Comparison of ENCODE assay signal across 9 mouse cellular contexts in the genomic region with DNA sequence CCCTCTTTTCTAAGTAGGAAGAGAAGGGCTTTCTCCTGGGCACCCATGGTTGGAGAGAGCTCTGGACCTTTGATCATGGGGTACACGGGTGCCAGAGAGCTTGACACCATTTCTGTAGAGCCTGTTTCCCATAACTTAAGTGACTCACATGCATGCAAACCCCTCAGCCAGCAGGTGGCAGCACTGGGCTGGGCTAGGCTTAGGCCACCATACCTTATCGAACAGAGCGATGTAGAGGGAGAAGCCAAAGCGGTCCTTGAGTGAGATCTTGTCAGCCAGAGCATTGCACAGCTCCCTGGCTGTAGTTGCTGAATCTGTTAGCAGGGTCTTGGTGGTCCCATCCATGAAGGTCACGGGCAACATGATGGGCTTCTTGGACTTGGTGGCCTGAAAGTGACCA. TPM values are rescaled to one million over a fixed set of nuclear protein-coding genes. Genes with fewer than 3 reads are reported as not detected.
DNase-seq lines count a peak whose midpoint lies in the region; ATAC-seq and TF ChIP-seq lines count a peak whose summit lies in the region.
"Had no signal": no experiment of that assay in that cellular context is flagged by ENCODE, and none has a peak within 500 bp of the region (broad histone marks: within the 10 kb centered on the region; RNA-seq: fewer than 3 reads in every experiment).

No protein-coding gene starts in this region.

- no peak overlapping the region for H3K4me3 ChIP-seq in G1E (ENCODE audit: low read depth, low read length)
- H3K4me3 ChIP-seq in forebrain, embryonic 15.5 days: no peak overlapping the region
- no peak overlapping the region for H3K4me3 ChIP-seq in hindbrain, embryonic 13.5 days
- H3K4me3 ChIP-seq: limb, embryonic 15.5 days had no signal

- TF ChIP-seq CTCF in G1E (IDR thresholded peaks at IDR 0.05; ENCODE audit: low read depth, low read length): peak; percentile 95

- no peak; the same call in 1 of the 2 replicates for ATAC-seq in G1E (ENCODE audit: extremely low read depth, insufficient number of reproducible peaks, low FRiP score, poor library complexity, severe bottlenecking)
- ATAC-seq in forebrain, embryonic 15.5 days (replicated peaks): peak; percentile 75
- ATAC-seq in hindbrain, embryonic 13.5 days (ENCODE audit: low FRiP score): peak; percentile 64; the same call in 1 of the 2 replicates

- no peak overlapping the region for H3K27ac ChIP-seq in forebrain, embryonic 15.5 days (replicated peaks)
- H3K27ac ChIP-seq in hindbrain, embryonic 13.5 days: no peak overlapping the region
- H3K27ac ChIP-seq: limb, embryonic 15.5 days had no signal

- H3K4me2 ChIP-seq in forebrain, embryonic 15.5 days (replicated peaks): no peak overlapping the region
- no peak overlapping the region for H3K4me2 ChIP-seq in hindbrain, embryonic 13.5 days
- H3K4me2 ChIP-seq: limb, embryonic 15.5 days had no signal

- H3K4me1 ChIP-seq in G1E (ENCODE audit: insufficient read depth, low read depth, low read length): no peaks in the 10 kb centered on the region
- no peaks in the 10 kb centered on the region for H3K4me1 ChIP-seq in forebrain, embryonic 15.5 days
- no peaks in the 10 kb centered on the region for H3K4me1 ChIP-seq in hindbrain, embryonic 13.5 days (replicated peaks)
- H3K4me1 ChIP-seq: limb, embryonic 15.5 days had no signal

- H3K36me3 ChIP-seq in G1E (replicated peaks): no peaks in the 10 kb centered on the region
- H3K36me3 ChIP-seq in forebrain, embryonic 15.5 days: peaks cover 3% of the 10 kb centered on the region; the same call in 1 of the 2 replicates
- peaks cover 60% of the 10 kb centered on the region for H3K36me3 ChIP-seq in hindbrain, embryonic 13.5 days

- no peak overlapping the region for H3K9ac ChIP-seq in forebrain, embryonic 15.5 days (replicated peaks)
- H3K9ac ChIP-seq in hindbrain, embryonic 13.5 days: no peak overlapping the region
- H3K9ac ChIP-seq: limb, embryonic 15.5 days had no signal

- 33% methylated on average over 5 of the region's 5 CpGs for WGBS in forebrain, embryonic 15.5 days
- WGBS in hindbrain, embryonic 13.5 days: 36% methylated on average over 5 of the region's 5 CpGs

- no peaks in the 10 kb centered on the region for H3K9me3 ChIP-seq in G1E (replicated peaks)
- H3K9me3 ChIP-seq in forebrain, embryonic 15.5 days: no peaks in the 10 kb centered on the region
- no peaks in the 10 kb centered on the region for H3K9me3 ChIP-seq in hindbrain, embryonic 13.5 days
- H3K9me3 ChIP-seq: limb, embryonic 15.5 days had no signal

- peaks cover 11% of the 10 kb centered on the region; the same call in 1 of the 2 replicates for H3K27me3 ChIP-seq in G1E (ENCODE audit: insufficient read depth, low read length)
- H3K27me3 ChIP-seq in forebrain, embryonic 15.5 days: no peaks in the 10 kb centered on the region
- no peaks in the 10 kb centered on the region for H3K27me3 ChIP-seq in hindbrain, embryonic 13.5 days
- H3K27me3 ChIP-seq: limb, embryonic 15.5 days had no signal

- DNase-seq in G1E (ENCODE audit: low spot score): peak; percentile 50
- peak; percentile 76 for DNase-seq in c-Kit-positive CD71-positive TER-119-positive erythroid progenitor cells, embryonic 14.5 days (ENCODE audit: low spot score)
- DNase-seq in layer of hippocampus, postnatal 10 days (ENCODE audit: low spot score in 2 of 2): peak; percentile 77 to 85
- DNase-seq in lung, postnatal 14 days: peak; percentile 92
- peak; percentile 83 for DNase-seq in retina, postnatal 1 day
- peak; percentile 69 to 70 for DNase-seq in urinary bladder, adult 18-20 months (ENCODE audit: low spot score in 2 of 2)

RNA-seq across cellular contexts. Expression of gene Myo7a, which starts 47.7 kb away (rescaled TPM):
- not detected in 2 replicates for total RNA-seq in G1E (2014; fragmentation: Nextera tagmentation)
- 0.05 and 0.12 TPM in 2 replicates for total RNA-seq in G1E (2017)
- 0.01 TPM in 1 of 2 replicates, not detected in the other for polyA plus RNA-seq in G1E (2012)
- 15.8 and 15.9 TPM in 2 replicates for polyA plus RNA-seq in forebrain, embryonic 15.5 days (2015; fragmentation: Nextera tagmentation; extraction: Ambion mirVana)
- 17.3 and 18.4 TPM in 2 replicates for polyA plus RNA-seq in hindbrain, embryonic 13.5 days (2015; fragmentation: Nextera tagmentation; extraction: Ambion mirVana)
- total RNA-seq in layer of hippocampus, postnatal 10 days (2021): 10 to 100 TPM; 15.1 to 17.0 TPM

Comparison
In these comparisons a context has a peak if more than half of its experiments do, and no peak if none do; other contexts are left out.
1. RNA of gene Myo7a, which starts 47.7 kb away (polyA plus RNA-seq): 17.3 to 18.4 TPM in hindbrain, embryonic 13.5 days and 15.8 to 15.9 TPM in forebrain, embryonic 15.5 days; 0.01 TPM in G1E; every median in the first group is over 10 times any median in the second.
2. Peak in every context shown above with its lines, with median percentiles within 50 percentile points of each other: DNase-seq.